Mouse (Mus musculus): ENCODE measurements at regions not wholly inside any gene's neighbourhood (a gene's known extent, or its start where the extent isn't known, plus 50 kb on each side); places are given as distances from the start of the nearest gene placed in this dataset.

- no peak for TF ChIP-seq POLR2A (IDR thresholded peaks at IDR 0.05; ENCODE audit: low read depth, low read length)
- TF ChIP-seq CTCF (IDR thresholded peaks at IDR 0.05; ENCODE audit: borderline replicate concordance, insufficient read depth, low read length): no peak
Observed at GRCm38 (mm10) chr8:79550151-79550550, 89.3 kb upstream of the Otud4 start.
